Mouse (Mus musculus): ENCODE measurements around the gene Olfr1167. TPM values are rescaled to one million over a fixed set of nuclear protein-coding genes. Genes with fewer than 3 reads are reported as not detected.
"Not testable (repeated sequence)": the region's sequence is repeated elsewhere in the genome, so short reads cannot be mapped to it uniquely, and the experiment has no call there.

The Olfr1167 gene
- not detected in 2 replicates for polyA plus RNA-seq (2015; fragmentation: Nextera tagmentation; extraction: Ambion mirVana)

- not testable (repeated sequence) for H3K27ac ChIP-seq (ENCODE audit: low read length); DNase-seq (ENCODE audit: low spot score); H3K9ac ChIP-seq (replicated peaks; ENCODE audit: low read depth); H3K36me3 ChIP-seq (ENCODE audit: insufficient read depth, low read length); H3K4me1 ChIP-seq (ENCODE audit: insufficient read depth, low read depth, low read length); H3K9me3 ChIP-seq (ENCODE audit: low read length); ATAC-seq; H3K4me2 ChIP-seq (replicated peaks; ENCODE audit: low read depth, low read length); H3K4me3 ChIP-seq (ENCODE audit: low read depth, low read length); H3K27me3 ChIP-seq (replicated peaks; ENCODE audit: insufficient read depth, low read length)
- WGBS, result 81% methylated on average over 1 of the region's 1 CpGs
These were observed at the start of gene Olfr1167 for GRCm38 (mm10) chr2:88155093-88155492. Gene Olfr1167, minus strand, starts transcription at chr2:88155193.

- DNase-seq (ENCODE audit: low spot score), result no peak
- no peaks in the 10 kb centered on the region for H3K9me3 ChIP-seq (ENCODE audit: low read length)
- no peak within 1 kb of the TSS for H3K4me3 ChIP-seq (ENCODE audit: low read depth, low read length)
- ATAC-seq, result no peak
- WGBS, result 76% methylated on average over 2 of the region's 2 CpGs
- TF ChIP-seq CTCF (IDR thresholded peaks at IDR 0.05) (no peak), EP300 (IDR thresholded peaks at IDR 0.05) (no peak)
- H3K27ac ChIP-seq (ENCODE audit: low read length), result no peak within 1 kb of the TSS
- no peaks in the 10 kb centered on the region for H3K4me1 ChIP-seq (ENCODE audit: insufficient read depth, low read depth, low read length)
- H3K9ac ChIP-seq (replicated peaks; ENCODE audit: low read depth), result no peak within 1 kb of the TSS
- H3K36me3 ChIP-seq (ENCODE audit: insufficient read depth, low read length), result no peaks in the 10 kb centered on the region
- no peaks in the 10 kb centered on the region for H3K27me3 ChIP-seq (replicated peaks; ENCODE audit: insufficient read depth, low read length)
- no peak within 1 kb of the TSS for H3K4me2 ChIP-seq (replicated peaks; ENCODE audit: low read depth, low read length)
These were observed 26.6 kb upstream of the Olfr1167 start, which contains the start of gene Olfr1168 for GRCm38 (mm10) chr2:88181580-88181979. Gene Olfr1168, plus strand, starts transcription at chr2:88181880.

GRCm38 (mm10) chr2:88128172-88128571, 26.8 kb downstream of the Olfr1167 start, which contains the start of gene Olfr1166:
Gene Olfr1166, minus strand, starts transcription at chr2:88128272.
- 93% methylated on average over 1 of the region's 1 CpGs for WGBS
- no peaks in the 10 kb centered on the region for H3K36me3 ChIP-seq (ENCODE audit: insufficient read depth, low read length)
- TF ChIP-seq EP300 (IDR thresholded peaks at IDR 0.05) (no peak), CTCF (IDR thresholded peaks at IDR 0.05) (no peak)

More at GRCm38 (mm10) chr2:88128172-88128571, 26.8 kb downstream of the Olfr1167 start, which contains the start of gene Olfr1166:
- no peak for DNase-seq (ENCODE audit: low spot score)
- Histone ChIP-seq H3K4me3 (ENCODE audit: low read depth, low read length) (no peak within 1 kb of the TSS), H3K4me1 (ENCODE audit: insufficient read depth, low read depth, low read length) (no peaks in the 10 kb centered on the region), H3K4me2 (replicated peaks; ENCODE audit: low read depth, low read length) (no peak within 1 kb of the TSS), H3K9me3 (ENCODE audit: low read length) (no peaks in the 10 kb centered on the region), H3K27me3 (replicated peaks; ENCODE audit: insufficient read depth, low read length) (no peaks in the 10 kb centered on the region), H3K27ac (ENCODE audit: low read length) (no peak within 1 kb of the TSS), H3K9ac (replicated peaks; ENCODE audit: low read depth) (no peak within 1 kb of the TSS)
- no peak for ATAC-seq

Other genes starting within 250 kb of the Olfr1167 start
- gene Olfr1155, start 210.1 kb downstream of the Olfr1167 start, polyA plus RNA-seq (2015; fragmentation: Nextera tagmentation; extraction: Ambion mirVana), result not detected in 2 replicates
- gene Olfr1156, start 202.1 kb downstream of the Olfr1167 start, polyA plus RNA-seq (2015; fragmentation: Nextera tagmentation; extraction: Ambion mirVana), result not detected in 2 replicates
- gene Olfr1157, start 186.9 kb downstream of the Olfr1167 start, polyA plus RNA-seq (2015; fragmentation: Nextera tagmentation; extraction: Ambion mirVana), result not detected in 2 replicates
- not detected in 2 replicates for gene Olfr74, start 180.5 kb downstream of the Olfr1167 start, polyA plus RNA-seq (2015; fragmentation: Nextera tagmentation; extraction: Ambion mirVana)
- not detected in 2 replicates for gene Olfr1158, start 165.1 kb downstream of the Olfr1167 start, polyA plus RNA-seq (2015; fragmentation: Nextera tagmentation; extraction: Ambion mirVana)
- not detected in 2 replicates for gene Olfr1160, start 146.9 kb downstream of the Olfr1167 start, polyA plus RNA-seq (2015; fragmentation: Nextera tagmentation; extraction: Ambion mirVana)
- not detected in 2 replicates for gene Olfr1161, start 132.4 kb downstream of the Olfr1167 start, polyA plus RNA-seq (2015; fragmentation: Nextera tagmentation; extraction: Ambion mirVana)
- not detected in 2 replicates for gene Olfr73, start 117.5 kb downstream of the Olfr1167 start, polyA plus RNA-seq (2015; fragmentation: Nextera tagmentation; extraction: Ambion mirVana)
- gene Olfr1162, start 104.1 kb downstream of the Olfr1167 start, polyA plus RNA-seq (2015; fragmentation: Nextera tagmentation; extraction: Ambion mirVana), result not detected in 2 replicates
- gene Olfr1163, start 83.4 kb downstream of the Olfr1167 start, polyA plus RNA-seq (2015; fragmentation: Nextera tagmentation; extraction: Ambion mirVana), result not detected in 2 replicates
- gene Olfr1164, start 61.2 kb downstream of the Olfr1167 start, polyA plus RNA-seq (2015; fragmentation: Nextera tagmentation; extraction: Ambion mirVana), result not detected in 2 replicates
- not detected in 2 replicates for gene Olfr1166, start 26.9 kb downstream of the Olfr1167 start, polyA plus RNA-seq (2015; fragmentation: Nextera tagmentation; extraction: Ambion mirVana)
- gene Olfr1168, start 26.7 kb upstream of the Olfr1167 start, polyA plus RNA-seq (2015; fragmentation: Nextera tagmentation; extraction: Ambion mirVana), result not detected in 2 replicates
- not detected in 2 replicates for gene Olfr1170, start 73.1 kb upstream of the Olfr1167 start, polyA plus RNA-seq (2015; fragmentation: Nextera tagmentation; extraction: Ambion mirVana)
- not detected in 2 replicates for gene Olfr1173, start 124.7 kb upstream of the Olfr1167 start, polyA plus RNA-seq (2015; fragmentation: Nextera tagmentation; extraction: Ambion mirVana)
- not detected in 2 replicates for gene Olfr1174-ps, start 159.9 kb upstream of the Olfr1167 start, polyA plus RNA-seq (2015; fragmentation: Nextera tagmentation; extraction: Ambion mirVana)
- gene Olfr1175-ps, start 172.0 kb upstream of the Olfr1167 start, polyA plus RNA-seq (2015; fragmentation: Nextera tagmentation; extraction: Ambion mirVana), result not detected in 2 replicates
- gene Olfr1176, start 181.5 kb upstream of the Olfr1167 start, polyA plus RNA-seq (2015; fragmentation: Nextera tagmentation; extraction: Ambion mirVana), result not detected in 2 replicates
- not detected in 2 replicates for gene Olfr1177-ps, start 191.3 kb upstream of the Olfr1167 start, polyA plus RNA-seq (2015; fragmentation: Nextera tagmentation; extraction: Ambion mirVana)
- gene Olfr1178, start 231.9 kb upstream of the Olfr1167 start, polyA plus RNA-seq (2015; fragmentation: Nextera tagmentation; extraction: Ambion mirVana), result not detected in 2 replicates

Measured in lung, postnatal 0 days (tissue).